In the genomic region with DNA sequence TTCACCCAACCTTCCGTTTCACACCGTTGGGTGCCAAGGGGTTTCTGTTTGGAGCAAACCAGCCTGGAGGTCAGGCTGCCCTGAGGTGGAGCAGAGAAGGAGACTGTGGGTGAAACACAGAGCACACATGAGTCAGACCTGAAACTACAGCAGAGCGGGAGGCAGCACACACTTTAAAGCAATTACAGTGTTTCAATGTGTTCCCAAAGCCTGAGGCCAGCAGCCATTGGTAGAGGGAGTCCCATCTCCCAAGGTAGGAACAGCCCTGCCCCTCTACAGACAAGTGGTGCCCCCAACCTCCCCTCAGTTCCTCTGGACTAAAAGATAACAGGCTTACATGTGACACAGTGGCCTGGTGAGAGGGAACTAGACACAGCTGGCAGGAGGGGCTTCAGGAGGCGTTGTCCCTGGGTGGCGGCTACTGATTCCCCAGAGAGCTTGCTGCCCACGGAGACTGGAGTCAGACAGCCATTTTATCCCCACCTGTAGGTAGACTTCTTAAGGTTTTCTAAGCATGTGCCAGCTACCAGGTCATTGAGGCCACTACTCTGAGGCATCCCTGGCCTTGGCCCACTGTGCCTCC, we compare ENCODE assay signal across 12 mouse cellular contexts. TPM values are rescaled to one million over a fixed set of nuclear protein-coding genes. Genes with fewer than 3 reads are reported as not detected.
A peak's percentile ranks its signal among the peaks of the same experiment; 100 is the strongest.
DNase-seq lines count a peak whose midpoint lies in the region; ATAC-seq and TF ChIP-seq lines count a peak whose summit lies in the region.
"Had no signal": no experiment of that assay in that cellular context is flagged by ENCODE, and none has a peak within 500 bp of the region (broad histone marks: within the 10 kb centered on the region; RNA-seq: fewer than 3 reads in every experiment).

No protein-coding gene starts in this region.

- ATAC-seq in megakaryocyte-erythroid progenitor cell, adult 5-6 weeks (replicated peaks; ENCODE audit: low FRiP score, low TSS enrichment, poor library complexity, severe bottlenecking) = peak; percentile 63
- ATAC-seq: hindbrain, postnatal 0 days; midbrain, embryonic 16.5 days had no signal

- H3K4me3 ChIP-seq in gastrocnemius, adult 2 months = no peak overlapping the region
- H3K4me3 ChIP-seq: limb, embryonic 13.5 days had no signal

- TF ChIP-seq CTCF in gastrocnemius, adult 2 months (IDR thresholded peaks at IDR 0.05) = no peak

- H3K27ac ChIP-seq in gastrocnemius, adult 2 months = peak overlapping the region; percentile 16; the same call in 1 of the 2 replicates
- H3K27ac ChIP-seq: hindbrain, postnatal 0 days; limb, embryonic 13.5 days had no signal

- DNase-seq in gastrocnemius, adult 2 months = no peak
- no peak for DNase-seq in gastrocnemius, adult 8-10 months (ENCODE audit: low spot score in 2 of 2)
- DNase-seq in MEL-GATA-1-ER (ENCODE audit: extremely low read depth, low read depth) (peak; percentile 81), liver (peak; percentile 71)
- no peak for DNase-seq in left cerebral cortex, adult 11 months (ENCODE audit: low spot score)
- DNase-seq in gastrocnemius, postnatal 10 days = no peak
- no peak for DNase-seq in frontal cortex, postnatal 14 days (ENCODE audit: low spot score in 2 of 2)
- DNase-seq: lung, postnatal 14 days had no signal

- intact Hi-C loops in gastrocnemius, adult 2 months (cut with DNase I) = no loop called here

RNA-seq across cellular contexts. Expression of a gene that starts 31.1 kb away (rescaled TPM):
- 1 to 10 TPM; 1.3 TPM for total RNA-seq in gastrocnemius, adult 2 months (2021)
- total RNA-seq in gastrocnemius, adult 8-10 months (2022) = 1 to 10 TPM; 1.2 to 2.1 (median 1.4) TPM
- total RNA-seq in megakaryocyte-erythroid progenitor cell, adult 5-6 weeks (2014; fragmentation: Nextera tagmentation) = 3.8 and 7.6 TPM in 2 replicates
- 1.6 and 1.8 TPM in 2 replicates for total RNA-seq in megakaryocyte-erythroid progenitor cell, adult 5-6 weeks (2017)
- 1 to 10 TPM; 2.6 to 4.3 TPM for total RNA-seq in gastrocnemius, postnatal 10 days (2021)

RNA-seq across cellular contexts. Expression of a gene that starts 31.3 kb away (rescaled TPM):
- 10 to 100 TPM; 54.8 to 59.3 TPM for total RNA-seq in gastrocnemius, adult 2 months (2021)
- total RNA-seq in gastrocnemius, adult 8-10 months (2022) = 10 to 100 TPM; 52.2 to 64.6 (median 59.8) TPM
- total RNA-seq in megakaryocyte-erythroid progenitor cell, adult 5-6 weeks (2014; fragmentation: Nextera tagmentation) = 105 and 108 TPM in 2 replicates
- 97.8 and 135 TPM in 2 replicates for total RNA-seq in megakaryocyte-erythroid progenitor cell, adult 5-6 weeks (2017)
- 10 to 100 TPM; 49.0 to 58.1 TPM for total RNA-seq in gastrocnemius, postnatal 10 days (2021)

RNA-seq across cellular contexts. Expression of a gene that starts 50.7 kb away (rescaled TPM):
- 10 to 100 TPM; 12.9 to 17.9 TPM for total RNA-seq in gastrocnemius, adult 2 months (2021)
- 10 to 100 TPM; 10.4 to 12.4 (median 11.4) TPM for total RNA-seq in gastrocnemius, adult 8-10 months (2022)
- total RNA-seq in megakaryocyte-erythroid progenitor cell, adult 5-6 weeks (2014; fragmentation: Nextera tagmentation) = 8.1 and 9.0 TPM in 2 replicates
- 5.8 and 6.4 TPM in 2 replicates for total RNA-seq in megakaryocyte-erythroid progenitor cell, adult 5-6 weeks (2017)
- 10 to 100 TPM; 10.5 to 13.6 TPM for total RNA-seq in gastrocnemius, postnatal 10 days (2021)

Comparison
In these comparisons a context has a peak if more than half of its experiments do, and no peak if none do; other contexts are left out.
1. DNase-seq: peak in MEL-GATA-1-ER (single experiment) and liver (single experiment); none in gastrocnemius, adult 2 months (single experiment), gastrocnemius, adult 8-10 months (0 of 2), left cerebral cortex, adult 11 months (single experiment), gastrocnemius, postnatal 10 days (single experiment) and frontal cortex, postnatal 14 days (0 of 2).